Mouse (Mus musculus): ENCODE measurements around the gene Mrps18c.

- no peak for TF ChIP-seq POLR2A (IDR thresholded peaks at IDR 0.05; ENCODE audit: borderline replicate concordance, extremely low read depth, low read depth, low read length)
- TF ChIP-seq CTCF (IDR thresholded peaks at IDR 0.05; ENCODE audit: insufficient read depth, low read length): no peak
Measured at GRCm38 (mm10) chr5:100760049-100760663, 38.3 kb upstream of the Mrps18c start.
